Mouse (Mus musculus) erythroblast, embryonic 14.5 days (primary cell): ENCODE results near the gene Yif1b.

Experiments used
- GATA1 ChIP-seq: IDR thresholded peaks from 2 replicates; pipeline ENCODE4 v1.6.1; 2012; ENCODE audit warnings: low read length, inconsistent platforms, mixed read lengths
- TAL1 ChIP-seq: IDR thresholded peaks from 3 replicates; pipeline ENCODE4 v1.6.1; 2012; ENCODE audit warnings: low read length, inconsistent platforms, mixed read lengths

DNA sequence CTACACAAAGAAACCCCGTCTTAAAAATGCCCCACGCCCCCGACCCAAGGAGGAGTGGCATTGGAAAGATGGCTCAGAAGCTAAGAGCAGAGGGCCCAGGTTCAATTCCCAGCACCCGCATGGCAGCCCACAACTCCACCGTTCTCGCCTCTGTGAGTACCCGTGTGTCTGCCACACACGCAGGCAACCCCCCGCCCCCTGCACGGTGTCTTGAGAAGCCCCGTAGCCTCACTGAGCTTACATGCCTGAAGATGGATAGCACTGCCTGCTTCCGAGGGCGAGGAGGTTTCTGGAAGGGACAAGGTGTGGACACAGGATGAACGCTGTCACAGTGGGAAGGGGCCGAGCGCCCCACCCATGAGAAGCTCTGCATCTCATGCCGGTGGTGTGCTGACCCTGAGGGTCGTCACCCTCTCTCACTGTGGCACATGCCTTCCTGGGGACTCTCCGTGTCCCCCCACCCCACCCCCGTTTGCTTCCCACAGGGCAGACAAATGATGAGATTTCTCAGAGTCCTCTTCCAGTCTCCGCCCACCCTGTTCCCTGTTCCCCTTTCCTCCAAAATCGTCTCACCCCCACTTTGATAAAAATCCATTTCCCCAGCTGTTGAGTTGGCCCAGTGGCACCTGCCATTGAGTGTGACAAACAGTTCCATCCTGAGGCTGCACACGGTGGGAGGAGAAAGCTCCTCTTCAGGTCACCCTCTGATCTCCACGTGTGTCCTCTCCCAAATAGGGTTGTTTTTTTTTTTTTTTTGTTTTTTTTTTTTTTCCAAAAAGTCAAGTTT is 57.9 kb downstream of the Yif1b start:
- TF ChIP-seq TAL1 (no peak), GATA1 (no peak)
